Mouse (Mus musculus) sigmoid colon, adult 10 weeks (tissue): ENCODE results near the gene Gnptab. TPM values are rescaled to one million over a fixed set of nuclear protein-coding genes. Genes with fewer than 3 reads are reported as not detected.

ENCODE experiments used
- polyA plus RNA-seq: library from polyadenylated mRNA; stranded (reverse); fragments of 350-450 nt; fragmentation: Illumina TruSeq; extraction: RNeasy Lipid Tissue Mini Kit (QIAGEN cat#74804); gene quantifications from one replicate; pipeline ENCODE4 v1.2.3, GENCODE M21; 2014; ENCODE audit warnings: low read depth, low replicate concordance

Gnptab gene
- 54.3 TPM for polyA plus RNA-seq

DNA sequence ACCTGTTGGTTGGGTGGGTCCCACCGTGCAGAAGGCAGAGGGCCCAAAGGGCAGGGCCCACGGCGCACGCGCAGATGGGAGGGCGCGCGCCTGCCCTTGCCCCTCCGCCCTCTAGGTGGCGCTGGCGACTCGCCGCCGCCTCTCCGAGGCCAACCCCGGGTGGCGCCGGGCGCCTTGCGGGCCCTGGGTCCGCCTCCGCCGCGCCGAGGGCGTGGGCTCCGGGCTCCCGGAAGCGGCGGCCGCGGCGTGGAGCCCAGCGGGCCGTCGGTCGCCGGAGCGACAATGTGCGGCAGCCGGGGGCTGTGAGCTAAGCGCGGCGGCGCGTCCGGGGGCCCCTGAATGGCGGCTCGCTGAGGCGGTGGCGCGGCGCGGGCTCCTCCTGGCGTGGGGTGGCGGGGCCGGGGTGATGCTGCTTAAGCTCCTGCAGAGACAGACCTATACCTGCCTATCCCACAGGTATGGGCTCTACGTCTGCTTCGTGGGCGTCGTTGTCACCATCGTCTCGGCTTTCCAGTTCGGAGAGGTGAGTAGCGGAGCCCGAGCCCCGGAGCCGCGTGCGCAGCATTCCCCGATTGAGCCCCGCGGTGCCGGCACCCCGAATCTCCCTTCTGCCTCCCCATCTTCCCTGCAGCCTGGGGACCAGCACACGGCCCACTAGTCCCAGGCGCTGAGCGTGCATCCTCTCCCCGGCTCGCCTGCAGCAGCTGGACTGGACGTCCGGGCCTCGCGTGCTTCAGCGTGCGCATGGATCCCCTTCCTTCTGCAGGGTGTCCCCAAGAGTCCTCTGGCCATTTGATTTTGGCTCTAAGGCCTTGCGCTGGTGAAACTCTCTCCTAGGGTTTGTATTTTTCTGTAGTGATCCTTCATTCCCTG, at the start of gene Gnptab, which contains the start of gene Dram1:
Gene Gnptab (plus strand): TSS at position 120 of the 873 bp plus-strand sequence.
Gene Dram1 (minus strand): TSS at position 68 of the 873 bp plus-strand sequence.

GRCm38 (mm10) chr10:88459502-88459992, 80.6 kb downstream of the Gnptab start, which contains the start of gene Sycp3:
Gene Sycp3, plus strand, starts transcription at chr10:88459569.

Other genes with a start within 250 kb of the Gnptab start
- 5.7 TPM for gene Parpbp, start 232.2 kb upstream of the Gnptab start, polyA plus RNA-seq
- gene Nup37, start 232.1 kb upstream of the Gnptab start, polyA plus RNA-seq = 18.9 TPM
- gene Washc3, start 178.0 kb upstream of the Gnptab start, polyA plus RNA-seq = 66.6 TPM
- 9.8 TPM for gene Dram1, start 52 bp upstream of the Gnptab start, polyA plus RNA-seq
- gene Sycp3, start 80.4 kb downstream of the Gnptab start, polyA plus RNA-seq = 1.7 TPM
- 599 TPM for gene Chpt1, start 124.9 kb downstream of the Gnptab start, polyA plus RNA-seq
- gene Mybpc1, start 226.0 kb downstream of the Gnptab start, polyA plus RNA-seq = 0.19 TPM